Mouse (Mus musculus) liver, embryonic 16.5 days (tissue): ENCODE results near the gene Gm30083. TPM values are rescaled to one million over a fixed set of nuclear protein-coding genes. Genes with fewer than 3 reads are reported as not detected.

ENCODE experiments used
- ATAC-seq: fragments of 200-750 bp; cut with Nextera tagmentation; 2 replicates; pipeline ENCODE4 v1.8.0; 2017; ENCODE audit warnings: low read depth, mild to moderate bottlenecking, moderate number of reproducible peaks, moderate library complexity
- H3K27ac ChIP-seq: fragments of 300-500 bp; sonication (generic); 2 replicates; pipeline ENCODE4 v1.5.1; 2014; ENCODE audit warnings: mild to moderate bottlenecking, low read length
- H3K27me3 ChIP-seq: fragments of 300-500 bp; sonication (generic); 2 replicates; pipeline ENCODE4 v1.6.1; 2014; ENCODE audit warnings: low read depth, low read length, mixed read lengths; ENCODE audit not compliant: control insufficient read depth, insufficient read depth
- H3K36me3 ChIP-seq: fragments of 300-500 bp; sonication (generic); 2 replicates; pipeline ENCODE4 v1.6.1; 2014; ENCODE audit warnings: mild to moderate bottlenecking; ENCODE audit not compliant: control insufficient read depth, insufficient read depth
- H3K4me1 ChIP-seq: fragments of 300-500 bp; sonication (generic); 2 replicates; pipeline ENCODE4 v1.6.1; 2014; ENCODE audit warnings: low read depth, low read length, mixed read lengths; ENCODE audit not compliant: control insufficient read depth
- H3K4me2 ChIP-seq: fragments of 300-500 bp; sonication (generic); 2 replicates; pipeline ENCODE4 v1.6.1; 2014; ENCODE audit warnings: low read depth, low read length, mixed read lengths
- H3K4me3 ChIP-seq: fragments of 300-500 bp; sonication (generic); 2 replicates; pipeline ENCODE4 v1.5.1; 2014; ENCODE audit warnings: low read depth, mild to moderate bottlenecking, low read length
- H3K9ac ChIP-seq: fragments of 300-500 bp; sonication (generic); 2 replicates; pipeline ENCODE4 v1.6.1; 2014; ENCODE audit warnings: low read depth, low read length
- H3K9me3 ChIP-seq: fragments of 300-500 bp; sonication (generic); replicated peaks from 2 replicates; pipeline ENCODE4 v1.6.1; 2016; ENCODE audit warnings: low read length; ENCODE audit not compliant: control insufficient read depth
- WGBS: fragments of 180-500 bp; shearing (Covaris S2); extraction: QIAGEN DNeasy Blood & Tissue Kit; methylation state at CpG from one replicate; pipeline ENCODE4 v1.1.7; 2014; ENCODE audit not compliant: insufficient replicate concordance; 5-methylcytosine and 5-hydroxymethylcytosine counted together
- polyA plus RNA-seq: library from polyadenylated mRNA; unstranded; fragments of >200 nt; fragmentation: Nextera tagmentation; extraction: Ambion mirVana; gene quantifications from 2 replicates; pipeline ENCODE4 v1.2.1, GENCODE M21; 2015

Gene Gm30083
- polyA plus RNA-seq, 1 experiment from 2014 or later = not detected

DNA sequence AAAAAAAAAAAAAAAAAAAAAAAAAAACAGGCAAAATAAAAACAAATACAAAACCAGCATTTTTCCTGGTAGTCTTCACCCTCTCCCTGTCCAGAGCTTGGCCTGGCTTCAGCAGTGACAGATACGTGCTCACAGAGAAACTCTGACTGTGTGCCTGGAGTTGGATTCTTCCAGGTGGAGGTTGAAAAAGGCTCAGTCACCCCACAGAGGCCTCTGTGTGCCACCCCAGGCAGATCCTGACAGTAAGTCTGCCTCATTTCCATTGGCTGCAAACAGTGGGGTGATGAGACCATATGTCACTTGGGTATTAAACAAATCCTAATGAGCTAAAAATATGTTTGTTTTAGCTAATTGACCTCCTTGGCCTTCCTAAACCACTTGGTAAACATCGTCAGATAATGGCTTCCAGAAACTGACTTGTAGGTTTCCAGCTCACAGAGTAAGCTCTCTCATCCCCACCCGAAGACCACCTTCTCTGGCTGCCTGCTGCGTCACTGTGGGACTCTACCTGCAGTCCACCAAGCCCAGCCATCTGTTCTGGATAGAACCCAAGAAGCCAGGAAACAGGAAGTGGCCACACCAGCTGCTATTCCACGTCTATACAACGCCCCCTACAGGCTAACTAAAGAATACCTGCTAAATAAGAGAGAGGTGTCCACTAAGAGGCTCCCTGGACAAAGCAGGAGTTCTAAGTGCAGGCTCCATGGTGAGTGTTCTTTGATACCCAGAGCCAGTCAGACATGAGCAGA, 62.6 kb downstream of the Gm30083 start:
- no peaks in the 10 kb centered on the region for H3K9me3 ChIP-seq
- H3K27ac ChIP-seq = no peak overlapping the region
- H3K27me3 ChIP-seq = no peaks in the 10 kb centered on the region
- H3K4me2 ChIP-seq = no peak overlapping the region
- H3K36me3 ChIP-seq = no peaks in the 10 kb centered on the region
- H3K4me1 ChIP-seq = no peaks in the 10 kb centered on the region
- no peak overlapping the region for H3K9ac ChIP-seq
- 40% methylated on average over 6 of the region's 6 CpGs for WGBS
- no peak overlapping the region for H3K4me3 ChIP-seq
- no peak for ATAC-seq

DNA sequence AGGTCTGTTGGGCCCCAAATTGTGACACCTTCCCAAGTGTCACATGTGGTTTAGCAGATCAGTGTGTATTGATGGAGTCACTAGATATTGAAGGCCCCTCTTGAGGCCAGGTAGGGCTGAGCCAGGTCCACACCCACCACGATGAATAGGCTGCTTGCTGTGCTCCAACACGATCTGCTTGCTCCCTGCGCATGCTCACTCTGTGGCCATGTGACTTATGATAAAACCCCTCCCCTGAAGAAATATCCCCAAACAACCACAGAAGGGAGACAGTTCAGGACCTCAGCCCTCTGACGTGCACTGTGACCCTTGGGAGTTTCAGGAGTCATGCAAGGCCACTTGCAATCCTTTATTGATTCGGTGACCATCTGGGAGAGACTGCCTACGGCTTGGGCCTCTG, 68.9 kb downstream of the Gm30083 start:
- H3K4me1 ChIP-seq = no peaks in the 10 kb centered on the region
- H3K36me3 ChIP-seq = no peaks in the 10 kb centered on the region
- ATAC-seq = no peak
- H3K4me3 ChIP-seq = no peak overlapping the region
- no peak overlapping the region for H3K27ac ChIP-seq
- H3K27me3 ChIP-seq = no peaks in the 10 kb centered on the region
- H3K4me2 ChIP-seq = no peak overlapping the region
- H3K9me3 ChIP-seq = no peaks in the 10 kb centered on the region
- H3K9ac ChIP-seq = no peak overlapping the region
- 57% methylated on average over 6 of the region's 6 CpGs for WGBS

GRCm38 (mm10) chr14:33942222-33942621, 72.8 kb downstream of the Gm30083 start:
- Histone ChIP-seq H3K9me3 (no peaks in the 10 kb centered on the region), H3K27me3 (no peaks in the 10 kb centered on the region), H3K4me3 (no peak overlapping the region), H3K4me2 (no peak overlapping the region), H3K9ac (no peak overlapping the region), H3K36me3 (no peaks in the 10 kb centered on the region), H3K4me1 (no peaks in the 10 kb centered on the region), H3K27ac (no peak overlapping the region)
- 47% methylated on average over 5 of the region's 5 CpGs for WGBS
- ATAC-seq = no peak

GRCm38 (mm10) chr14:33940739-33941138, 74.2 kb downstream of the Gm30083 start, which contains the start of gene Gdf2:
Gene Gdf2 (plus strand): TSS chr14:33941039.
- H3K27ac ChIP-seq = no peak within 1 kb of the TSS
- no peaks in the 10 kb centered on the region for H3K36me3 ChIP-seq
- H3K4me2 ChIP-seq = no peak within 1 kb of the TSS
- no peak within 1 kb of the TSS for H3K4me3 ChIP-seq
- WGBS = 45% methylated on average over 8 of the region's 8 CpGs
- H3K4me1 ChIP-seq = no peaks in the 10 kb centered on the region
- no peak within 1 kb of the TSS for H3K9ac ChIP-seq
- ATAC-seq = 0 out of 2 replicates have a peak, but pooled peaks have one; percentile 30
- no peaks in the 10 kb centered on the region for H3K9me3 ChIP-seq
- no peaks in the 10 kb centered on the region for H3K27me3 ChIP-seq

DNA sequence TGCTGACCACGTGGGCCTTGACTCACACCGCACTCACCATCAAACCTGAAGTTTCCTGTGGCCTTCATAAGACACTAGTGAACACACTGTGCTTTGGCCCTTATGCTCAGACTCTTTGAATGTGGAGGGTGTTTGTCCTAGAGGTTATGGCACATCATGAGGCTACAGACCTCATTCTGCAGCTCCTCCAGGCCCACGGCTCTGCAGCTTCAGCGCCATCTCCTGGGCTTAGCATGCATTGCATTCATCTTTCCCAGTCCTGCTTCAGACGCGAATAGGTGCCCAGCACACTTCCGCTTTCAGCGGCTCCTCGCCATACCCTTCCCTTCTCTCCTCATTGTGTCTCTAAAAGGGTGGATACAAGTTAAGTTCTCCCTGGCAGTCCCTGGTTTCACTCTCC, 75.9 kb downstream of the Gm30083 start:
- Histone ChIP-seq H3K9me3 (no peaks in the 10 kb centered on the region), H3K4me2 (no peak overlapping the region), H3K36me3 (no peaks in the 10 kb centered on the region), H3K9ac (no peak overlapping the region), H3K4me3 (no peak overlapping the region), H3K27me3 (no peaks in the 10 kb centered on the region), H3K27ac (no peak overlapping the region), H3K4me1 (no peaks in the 10 kb centered on the region)
- WGBS = 22% methylated on average over 9 of the region's 9 CpGs
- ATAC-seq = no peak

Other genes starting within 250 kb of the Gm30083 start
- gene Gdf10, start 91.6 kb downstream of the Gm30083 start, polyA plus RNA-seq = 5.3 and 6.3 TPM in 2 replicates
- gene Gdf2, start 74.1 kb downstream of the Gm30083 start, polyA plus RNA-seq = 10.1 and 10.8 TPM in 2 replicates
- gene Rbp3, start 61.2 kb downstream of the Gm30083 start, polyA plus RNA-seq = 0.04 and 0.05 TPM in 2 replicates
- not detected in 2 replicates for gene Zfp488, start 36.4 kb downstream of the Gm30083 start, polyA plus RNA-seq
- gene Gm5460, start 1.6 kb upstream of the Gm30083 start, polyA plus RNA-seq = not detected in 2 replicates
- not detected in 2 replicates for gene Antxrl, start 37.5 kb upstream of the Gm30083 start, polyA plus RNA-seq
- 0.07 and 0.08 TPM in 2 replicates for gene Anxa8, start 70.8 kb upstream of the Gm30083 start, polyA plus RNA-seq
- gene A630023A22Rik, start 87.6 kb upstream of the Gm30083 start, polyA plus RNA-seq = not detected in 2 replicates
- not detected in 2 replicates for gene Npy4r, start 137.3 kb upstream of the Gm30083 start, polyA plus RNA-seq
- 0.02 and 0.09 TPM in 2 replicates for gene Gprin2, start 186.5 kb upstream of the Gm30083 start, polyA plus RNA-seq
- 0.57 and 0.63 TPM in 2 replicates for gene Syt15, start 204.4 kb upstream of the Gm30083 start, polyA plus RNA-seq